Mouse (Mus musculus) thymus, adult 2 months (tissue): Measurements from ENCODE around the gene Cfc1.

ENCODE experiments used
- CTCF ChIP-seq: fragments of 200-500 bp; IDR thresholded peaks from 2 replicates; pipeline ENCODE4 v1.5.1; 2012; ENCODE audit warnings: mild to moderate bottlenecking, control low read depth, low read length, moderate library complexity, borderline replicate concordance; ENCODE audit not compliant: control insufficient read depth, poor library complexity, insufficient read depth; ENCODE audit errors: extremely low read depth
- POLR2A ChIP-seq: fragments of 200-500 bp; IDR thresholded peaks from 2 replicates; pipeline ENCODE4 v1.6.1; 2012; ENCODE audit warnings: mild to moderate bottlenecking, low read length, control low read depth, moderate library complexity; ENCODE audit not compliant: control insufficient read depth, poor library complexity, insufficient read depth; ENCODE audit errors: extremely low read depth

GRCm38 (mm10) chr1:34587298-34588096 is 52.0 kb downstream of the Cfc1 start:
- TF ChIP-seq CTCF (no peak), POLR2A (no peak)
